Mouse (Mus musculus) neural tube, embryonic 13.5 days (tissue): ENCODE measurements at regions not wholly inside any gene's neighbourhood (a gene's known extent, or its start where the extent isn't known, plus 50 kb on each side); places are given as distances from the start of the nearest gene placed in this dataset.
A peak's percentile ranks its signal among the peaks of the same experiment; 100 is the strongest.

Experiments used
- ATAC-seq: fragments of 200-750 bp; cut with Nextera tagmentation; 2 replicates; pipeline ENCODE4 v1.8.0; 2017; ENCODE audit warnings: low read depth, mild to moderate bottlenecking, moderate TSS enrichment, moderate library complexity
- H3K27ac ChIP-seq: fragments of 300-500 bp; sonication (generic); replicated peaks from 2 replicates; pipeline ENCODE4 v1.5.1; 2015; ENCODE audit warnings: moderate library complexity, mild to moderate bottlenecking, inconsistent platforms
- H3K27me3 ChIP-seq: fragments of 300-500 bp; sonication (generic); 2 replicates; pipeline ENCODE4 v1.6.1; 2015; ENCODE audit warnings: mild to moderate bottlenecking, inconsistent platforms
- H3K36me3 ChIP-seq: fragments of 300-500 bp; sonication (generic); 2 replicates; pipeline ENCODE4 v1.6.1; 2015; ENCODE audit warnings: mild to moderate bottlenecking, inconsistent platforms
- H3K4me1 ChIP-seq: fragments of 300-500 bp; sonication (generic); replicated peaks from 2 replicates; pipeline ENCODE4 v1.6.1; 2015; ENCODE audit warnings: inconsistent platforms
- H3K4me2 ChIP-seq: fragments of 300-500 bp; sonication (generic); 2 replicates; pipeline ENCODE4 v1.6.1; 2015; ENCODE audit warnings: inconsistent platforms, mild to moderate bottlenecking, moderate library complexity
- H3K4me3 ChIP-seq: fragments of 300-500 bp; sonication (generic); 2 replicates; pipeline ENCODE4 v1.5.1; 2015; ENCODE audit warnings: mild to moderate bottlenecking, inconsistent platforms
- H3K9ac ChIP-seq: fragments of 300-500 bp; sonication (generic); 2 replicates; pipeline ENCODE4 v1.6.1; 2015; ENCODE audit warnings: moderate library complexity, mild to moderate bottlenecking, inconsistent platforms
- H3K9me3 ChIP-seq: fragments of 300-500 bp; sonication (generic); 2 replicates; pipeline ENCODE4 v1.6.1; 2016; ENCODE audit warnings: inconsistent platforms
- WGBS: fragments of 180-500 bp; shearing (Covaris S2); methylation state at CpG from one replicate; pipeline ENCODE4 v1.1.7; 2015; 5-methylcytosine and 5-hydroxymethylcytosine counted together

DNA sequence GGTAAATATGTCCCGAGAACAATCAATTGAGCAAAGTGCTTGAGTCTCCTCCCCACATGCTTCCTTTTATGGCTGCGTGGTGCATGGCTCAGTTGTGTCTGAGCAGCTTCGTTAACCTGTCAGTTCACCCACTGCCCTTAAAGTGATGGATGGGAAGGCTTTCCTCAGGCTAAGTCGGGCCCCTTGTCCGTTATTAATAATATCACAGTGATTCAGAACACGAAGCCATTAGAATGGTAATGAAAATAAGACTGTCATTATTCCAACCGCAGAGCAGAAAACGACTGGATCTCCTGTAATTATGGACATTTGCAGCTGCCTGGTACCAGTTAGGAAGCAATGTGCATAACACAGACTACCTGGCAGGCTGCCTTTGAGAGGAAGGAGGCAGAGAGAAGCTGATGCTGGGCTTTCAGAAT is 375.9 kb downstream of the Med10 start:
- Histone ChIP-seq H3K4me3 (no peak overlapping the region), H3K36me3 (no peaks in the 10 kb centered on the region), H3K9ac (no peak overlapping the region), H3K27me3 (no peaks in the 10 kb centered on the region), H3K27ac (peak overlapping the region; percentile 74), H3K4me1 (peaks cover 21% of the 10 kb centered on the region), H3K9me3 (no peaks in the 10 kb centered on the region), H3K4me2 (no peak overlapping the region)
- ATAC-seq, result peak; percentile 91
- 13% methylated on average over 8 of the region's 8 CpGs for WGBS

DNA sequence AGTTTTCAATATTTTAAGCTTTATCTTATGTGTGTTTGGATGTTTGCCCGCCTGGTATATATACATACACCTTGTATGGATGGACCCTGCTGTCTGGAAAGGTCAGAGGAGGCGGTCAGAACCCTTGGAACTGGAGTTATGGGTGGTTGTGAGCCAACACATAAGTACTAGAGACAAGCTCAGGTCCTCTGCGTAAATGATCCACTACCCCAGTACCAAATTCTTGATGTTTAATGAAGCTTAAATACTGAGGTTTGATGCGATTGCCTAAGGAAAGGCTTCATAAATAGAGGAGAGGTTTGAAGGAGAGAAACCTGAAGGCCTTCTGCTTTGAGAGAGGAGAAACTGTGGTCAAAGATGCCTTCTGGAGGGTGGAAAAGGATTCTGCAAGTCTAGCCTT is 388.8 kb downstream of the Med10 start:
- no peak overlapping the region for H3K4me2 ChIP-seq
- H3K27me3 ChIP-seq, result no peaks in the 10 kb centered on the region
- WGBS, result 79% methylated on average over 4 of the region's 4 CpGs
- H3K9me3 ChIP-seq, result no peaks in the 10 kb centered on the region
- H3K9ac ChIP-seq, result no peak overlapping the region
- H3K4me1 ChIP-seq, result no peaks in the 10 kb centered on the region; the same call in none of the 2 replicates
- H3K27ac ChIP-seq, result no peak overlapping the region
- no peak overlapping the region for H3K4me3 ChIP-seq
- no peaks in the 10 kb centered on the region for H3K36me3 ChIP-seq
- ATAC-seq, result no peak

DNA sequence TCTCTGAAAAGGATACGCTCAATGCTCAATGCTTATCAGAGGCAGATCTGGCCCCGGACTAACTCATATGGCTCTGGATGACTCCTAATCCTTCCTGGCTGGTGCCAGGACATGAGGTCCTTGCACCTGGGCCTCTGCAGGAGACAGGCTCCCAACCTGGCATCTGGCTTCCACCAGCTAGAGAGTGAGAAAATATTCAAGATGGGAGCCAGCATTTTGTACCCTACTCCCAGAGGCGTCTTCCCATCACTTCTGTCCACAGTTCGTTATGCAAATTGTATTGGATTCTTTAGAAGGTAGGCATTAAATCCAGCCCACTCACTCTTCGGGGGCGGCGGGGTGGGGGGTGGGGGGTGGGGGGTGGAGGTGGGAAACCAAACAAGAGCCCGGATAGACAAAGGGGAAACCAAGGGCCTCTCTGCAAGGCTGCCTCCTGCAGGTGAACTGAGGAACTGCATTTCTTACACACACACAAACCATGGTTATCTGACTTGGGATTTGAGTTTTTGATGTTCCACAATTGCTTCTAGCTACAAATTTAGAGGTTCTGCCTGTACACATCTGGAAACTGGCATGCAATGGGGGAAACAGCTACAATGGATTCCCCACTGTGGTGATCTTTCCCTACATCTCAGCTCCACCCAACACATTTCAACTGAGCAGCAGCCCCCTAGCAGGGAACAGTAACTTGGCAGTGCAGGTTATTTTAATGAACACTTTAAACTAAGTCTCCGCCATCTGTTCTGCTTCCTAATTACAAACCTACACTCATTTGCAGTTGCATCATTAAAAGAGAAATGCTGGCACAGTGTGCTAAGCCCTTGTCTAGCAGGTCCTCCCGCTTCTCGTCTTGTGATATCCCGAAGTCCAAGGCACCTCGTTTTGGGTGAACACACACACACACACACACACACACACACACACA is 390.2 kb downstream of the Med10 start:
- Histone ChIP-seq H3K4me3 (no peak overlapping the region), H3K36me3 (no peaks in the 10 kb centered on the region), H3K27ac (peak overlapping the region; percentile 61), H3K4me2 (no peak overlapping the region), H3K27me3 (no peaks in the 10 kb centered on the region), H3K9ac (no peak overlapping the region), H3K9me3 (no peaks in the 10 kb centered on the region), H3K4me1 (peaks cover 11% of the 10 kb centered on the region)
- 66% methylated on average over 13 of the region's 13 CpGs for WGBS
- ATAC-seq, result peak; percentile 67; the same call in 1 of the 2 replicates

DNA sequence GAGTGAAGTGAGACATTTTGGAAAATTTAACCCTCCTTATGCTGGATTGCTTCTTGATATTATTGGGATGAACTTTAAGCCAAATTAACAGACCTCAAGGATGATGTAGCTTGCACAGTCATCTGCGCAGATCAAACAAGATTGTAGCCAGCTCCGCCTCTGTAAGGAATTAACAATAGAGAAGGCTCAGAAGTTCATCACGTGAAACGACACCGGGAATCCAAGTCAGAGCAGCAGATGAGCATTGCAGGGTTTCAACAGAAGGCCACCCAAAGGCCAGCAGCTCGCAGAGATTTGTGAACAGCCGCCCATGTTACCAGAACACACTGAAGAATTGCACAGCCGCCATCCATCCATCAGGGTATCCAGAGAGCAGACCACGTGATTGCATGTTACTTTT is 391.1 kb downstream of the Med10 start:
- H3K4me3 ChIP-seq, result no peak overlapping the region
- H3K27me3 ChIP-seq, result no peaks in the 10 kb centered on the region
- H3K27ac ChIP-seq, result no peak overlapping the region
- H3K36me3 ChIP-seq, result no peaks in the 10 kb centered on the region
- no peaks in the 10 kb centered on the region for H3K9me3 ChIP-seq
- ATAC-seq, result no peak
- H3K9ac ChIP-seq, result no peak overlapping the region
- H3K4me1 ChIP-seq, result peaks cover 11% of the 10 kb centered on the region
- H3K4me2 ChIP-seq, result no peak overlapping the region
- WGBS, result 86% methylated on average over 9 of the region's 9 CpGs

DNA sequence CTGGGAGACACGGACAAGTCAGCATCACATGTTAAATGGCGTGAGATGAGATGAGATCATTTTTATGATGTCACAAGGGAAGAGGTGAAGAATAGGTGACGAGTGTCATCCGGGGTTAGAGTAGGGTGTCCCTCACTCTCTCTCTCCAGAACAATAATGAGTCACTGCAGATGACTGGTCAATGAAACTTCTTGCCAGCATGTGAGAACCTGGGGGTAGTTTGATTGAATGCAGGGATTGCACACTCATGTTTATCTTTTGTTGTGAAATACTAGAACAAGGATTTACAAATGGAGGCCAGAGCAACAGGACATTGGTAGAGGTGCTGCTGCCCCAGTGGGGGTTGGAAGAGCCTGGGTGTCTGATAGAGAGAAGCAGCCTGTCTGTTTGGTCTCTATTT is 393.7 kb downstream of the Med10 start:
- Histone ChIP-seq H3K9me3 (no peaks in the 10 kb centered on the region), H3K4me2 (no peak overlapping the region), H3K27me3 (no peaks in the 10 kb centered on the region), H3K36me3 (no peaks in the 10 kb centered on the region), H3K4me1 (peaks cover 11% of the 10 kb centered on the region), H3K9ac (no peak overlapping the region), H3K27ac (peak overlapping the region; percentile 62; the same call in 1 of the 2 replicates), H3K4me3 (no peak overlapping the region)
- WGBS, result 74% methylated on average over 4 of the region's 4 CpGs
- no peak for ATAC-seq

DNA sequence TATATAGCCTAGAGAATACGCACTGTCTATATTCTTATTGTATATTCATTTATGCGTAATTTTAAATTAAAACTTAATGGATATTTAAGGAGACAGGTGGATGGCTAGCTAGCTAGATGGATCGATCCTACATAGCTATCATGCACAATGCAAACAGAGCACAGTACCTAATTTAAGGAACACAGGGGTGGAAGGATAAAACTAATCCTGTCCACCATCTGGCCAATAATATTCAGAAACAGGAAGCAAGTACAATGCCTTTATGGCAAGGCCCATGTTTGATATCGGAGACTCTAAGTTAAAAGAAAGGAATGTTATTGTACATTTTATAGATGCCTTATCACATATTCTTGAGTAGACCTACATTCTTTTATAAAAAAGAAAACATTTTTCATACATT is 396.4 kb downstream of the Med10 start:
- H3K27me3 ChIP-seq, result no peaks in the 10 kb centered on the region
- H3K4me3 ChIP-seq, result no peak overlapping the region
- no peaks in the 10 kb centered on the region for H3K9me3 ChIP-seq
- no peaks in the 10 kb centered on the region for H3K36me3 ChIP-seq
- H3K4me2 ChIP-seq, result no peak overlapping the region
- 83% methylated on average over 4 of the region's 4 CpGs for whole genome bisulfite sequencing
- no peak for ATAC-seq
- peaks cover 11% of the 10 kb centered on the region for H3K4me1 ChIP-seq
- no peak overlapping the region for H3K27ac ChIP-seq
- H3K9ac ChIP-seq, result no peak overlapping the region

DNA sequence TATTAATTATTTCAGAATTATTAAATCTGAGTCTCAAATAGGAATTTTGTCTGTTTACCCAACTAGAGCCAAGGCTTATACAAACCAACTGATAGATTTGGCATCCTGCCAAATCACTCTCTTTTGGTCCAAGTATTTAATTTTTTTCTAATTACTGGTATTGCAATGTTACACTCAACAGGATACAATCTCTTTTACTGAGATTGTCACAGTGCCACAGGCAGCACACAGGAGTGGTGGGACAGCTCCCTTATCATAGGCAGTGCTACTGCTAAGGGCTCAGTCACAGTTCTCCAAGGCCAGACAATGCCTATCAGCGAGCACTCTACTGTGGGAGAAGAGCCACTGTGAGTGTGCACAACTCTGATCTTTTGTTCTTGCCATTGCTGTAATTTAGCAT is 396.9 kb downstream of the Med10 start:
- ATAC-seq, result peak; percentile 67

DNA sequence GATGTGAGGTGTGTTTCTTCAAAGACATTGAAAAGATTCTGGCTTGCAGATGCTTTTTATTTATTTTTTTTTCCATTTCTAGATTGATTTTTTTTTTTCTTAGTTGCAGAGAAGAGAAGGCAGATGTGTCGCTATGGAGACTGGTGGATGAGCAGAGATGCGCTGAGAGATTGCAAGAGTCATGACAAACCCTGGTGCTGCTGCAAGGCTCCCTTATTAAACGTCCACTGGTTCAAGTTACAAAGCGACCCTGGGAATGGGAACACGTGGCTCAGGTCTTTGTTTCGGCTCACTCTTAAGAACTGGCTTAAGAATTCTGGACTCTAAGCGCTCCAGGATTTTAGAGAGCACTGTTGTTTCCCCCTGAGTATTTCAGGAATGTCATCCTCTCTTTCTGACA is 403.1 kb downstream of the Med10 start:
- 59% methylated on average over 7 of the region's 7 CpGs for WGBS
- no peaks in the 10 kb centered on the region for H3K9me3 ChIP-seq

More for the DNA sequence above, 396.9 kb downstream of the Med10 start:
- Histone ChIP-seq H3K27ac (no peak overlapping the region), H3K27me3 (no peaks in the 10 kb centered on the region), H3K4me2 (no peak overlapping the region), H3K36me3 (no peaks in the 10 kb centered on the region), H3K9me3 (no peaks in the 10 kb centered on the region), H3K9ac (no peak overlapping the region), H3K4me1 (peaks cover 11% of the 10 kb centered on the region), H3K4me3 (no peak overlapping the region)
- 85% methylated on average over 1 of the region's 1 CpGs for WGBS

DNA sequence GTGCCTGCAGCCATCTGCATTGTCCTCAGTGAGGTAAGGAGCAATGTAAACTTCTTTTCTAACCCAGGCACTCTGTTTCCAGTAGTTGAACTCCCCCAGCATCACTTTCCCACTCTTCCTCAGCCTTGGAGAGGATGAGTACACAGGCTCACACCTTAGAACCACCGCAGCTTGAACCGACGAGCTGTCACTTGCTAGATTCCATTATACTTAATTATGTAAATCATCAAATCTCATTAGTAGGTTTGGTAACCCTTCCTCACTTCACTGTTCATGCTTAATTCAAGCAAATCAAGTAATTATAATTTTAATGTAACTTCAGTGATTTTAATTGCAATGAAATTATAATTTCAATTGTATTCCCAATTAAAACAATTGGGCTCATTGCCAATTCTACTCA is 408.0 kb downstream of the Med10 start:
- Histone ChIP-seq H3K4me2 (no peak overlapping the region), H3K4me1 (0 out of 2 replicates have a peak, but pooled peaks cover 3% of the 10 kb centered on the region)
- no peak for ATAC-seq

More for the DNA sequence above, 403.1 kb downstream of the Med10 start:
- Histone ChIP-seq H3K4me2 (no peak overlapping the region), H3K9ac (no peak overlapping the region), H3K4me1 (0 out of 2 replicates have a peak, but pooled peaks cover 8% of the 10 kb centered on the region), H3K36me3 (no peaks in the 10 kb centered on the region), H3K4me3 (no peak overlapping the region), H3K27ac (no peak overlapping the region), H3K27me3 (no peaks in the 10 kb centered on the region)
- no peak for ATAC-seq

DNA sequence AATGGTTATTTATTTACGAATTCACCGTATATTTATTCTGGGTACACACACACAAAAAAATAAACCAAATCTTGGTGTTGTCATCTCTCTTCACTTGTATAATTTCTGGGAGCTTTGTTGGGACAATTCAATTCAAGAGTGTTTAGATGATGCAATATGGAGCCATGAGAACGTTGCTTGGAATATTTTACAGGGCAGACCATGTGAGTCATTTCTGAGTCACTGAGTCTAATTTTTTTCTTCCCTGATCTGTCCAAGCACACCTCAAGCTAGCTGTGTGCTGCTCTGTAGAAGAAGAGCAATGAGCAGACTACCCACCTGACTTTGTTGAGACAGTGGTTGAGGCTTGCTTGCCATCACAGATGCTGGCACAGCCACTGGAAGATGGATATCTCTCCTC is 410.8 kb downstream of the Med10 start:
- Histone ChIP-seq H3K9ac (no peak overlapping the region), H3K27ac (no peak overlapping the region), H3K4me2 (no peak overlapping the region), H3K36me3 (no peaks in the 10 kb centered on the region), H3K27me3 (no peaks in the 10 kb centered on the region), H3K9me3 (no peaks in the 10 kb centered on the region), H3K4me1 (peaks cover 22% of the 10 kb centered on the region), H3K4me3 (no peak overlapping the region)
- no peak for ATAC-seq
- 94% methylated on average over 3 of the region's 3 CpGs for WGBS

More for the DNA sequence above, 408.0 kb downstream of the Med10 start:
- H3K27ac ChIP-seq, result no peak overlapping the region
- no peaks in the 10 kb centered on the region for H3K36me3 ChIP-seq
- no peak overlapping the region for H3K4me3 ChIP-seq
- no peaks in the 10 kb centered on the region for H3K27me3 ChIP-seq
- WGBS, result 56% methylated on average over 3 of the region's 3 CpGs
- H3K9ac ChIP-seq, result no peak overlapping the region
- no peaks in the 10 kb centered on the region for H3K9me3 ChIP-seq

DNA sequence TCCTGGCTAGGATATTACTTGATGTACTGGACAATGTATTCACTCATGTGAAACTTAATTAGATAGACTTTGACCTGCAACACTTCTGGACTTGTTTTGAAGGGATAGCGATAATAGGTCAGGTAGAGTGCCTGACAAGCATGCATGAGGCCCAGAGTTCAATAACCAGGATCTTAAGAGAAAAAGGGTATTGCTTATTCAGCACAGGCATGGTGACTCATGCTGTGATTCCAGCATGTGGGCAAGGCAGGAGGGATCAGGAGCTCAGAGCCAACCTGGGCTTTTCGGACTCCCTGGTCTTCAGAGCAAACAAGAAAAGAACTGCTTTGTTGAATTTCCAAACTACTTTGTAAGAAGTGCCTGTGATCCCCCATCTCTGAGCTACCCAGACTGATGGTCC is 411.4 kb downstream of the Med10 start:
- no peak for ATAC-seq
- 82% methylated on average over 2 of the region's 2 CpGs for WGBS
- no peaks in the 10 kb centered on the region for H3K9me3 ChIP-seq

DNA sequence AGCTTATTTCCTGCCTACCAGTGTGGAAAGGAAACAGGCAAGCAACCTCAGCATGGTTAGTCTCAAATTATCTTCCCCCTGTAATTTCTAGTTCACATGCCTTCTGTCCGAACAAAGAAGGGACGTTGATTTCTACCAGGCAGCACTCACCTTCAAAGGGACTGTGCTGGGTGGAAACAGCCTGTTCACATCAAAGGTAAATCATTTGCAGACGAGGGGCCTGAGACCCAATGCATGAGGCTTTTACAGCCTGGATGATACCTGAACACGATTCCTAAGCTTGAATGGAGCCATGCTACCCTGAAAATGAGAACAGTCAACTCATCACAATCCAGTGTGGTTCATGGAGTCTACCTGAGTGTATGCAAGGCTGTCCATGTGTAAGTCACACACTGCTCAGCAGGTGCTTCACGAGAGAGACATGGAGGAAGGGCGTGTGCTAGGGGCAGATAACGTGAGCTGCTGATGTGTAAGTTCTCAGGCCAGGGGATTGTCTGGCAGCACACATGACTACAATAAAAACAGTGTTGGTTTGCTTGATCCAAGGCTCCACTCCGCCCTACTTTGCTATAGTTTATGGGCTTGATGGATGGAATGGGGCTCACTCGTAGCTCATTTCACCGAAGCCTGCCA is 411.9 kb downstream of the Med10 start:
- H3K27me3 ChIP-seq, result no peaks in the 10 kb centered on the region
- no peaks in the 10 kb centered on the region for H3K9me3 ChIP-seq
- H3K27ac ChIP-seq, result no peak overlapping the region
- no peak overlapping the region for H3K4me3 ChIP-seq
- H3K36me3 ChIP-seq, result no peaks in the 10 kb centered on the region
- H3K9ac ChIP-seq, result no peak overlapping the region
- ATAC-seq, result no peak
- H3K4me2 ChIP-seq, result no peak overlapping the region
- peaks cover 22% of the 10 kb centered on the region for H3K4me1 ChIP-seq
- WGBS, result 80% methylated on average over 10 of the region's 10 CpGs

More for the DNA sequence above, 411.4 kb downstream of the Med10 start:
- H3K4me3 ChIP-seq, result no peak overlapping the region
- no peaks in the 10 kb centered on the region for H3K36me3 ChIP-seq
- H3K4me1 ChIP-seq, result peaks cover 22% of the 10 kb centered on the region
- no peak overlapping the region for H3K9ac ChIP-seq
- H3K4me2 ChIP-seq, result no peak overlapping the region
- H3K27ac ChIP-seq, result no peak overlapping the region
- H3K27me3 ChIP-seq, result no peaks in the 10 kb centered on the region
